Mouse (Mus musculus) bone marrow macrophage, adult 2 months (primary cell): ENCODE data around the gene Ywhag.

ENCODE experiments used
- CTCF ChIP-seq: IDR thresholded peaks from 2 replicates; pipeline ENCODE4 v1.5.1; 2012; ENCODE audit warnings: low read depth, mild to moderate bottlenecking, low read length, moderate library complexity
- POLR2A ChIP-seq: IDR thresholded peaks from 2 replicates; pipeline ENCODE4 v1.6.1; 2012; ENCODE audit warnings: mild to moderate bottlenecking, low read depth, low read length, borderline replicate concordance

GRCm38 (mm10) chr5:135869661-135870423 lies 64.6 kb downstream of the Ywhag start:
- TF ChIP-seq CTCF (no peak), POLR2A (no peak)
